Mouse (Mus musculus) megakaryocyte, embryonic 14.5 days (primary cell): ENCODE results near the gene Rab29.

Experiments
- FLI1 ChIP-seq: IDR thresholded peaks from 2 replicates; pipeline ENCODE4 v1.6.1; 2012; ENCODE audit warnings: low read length, inconsistent platforms, mixed read lengths
- GATA1 ChIP-seq: IDR thresholded peaks from 3 replicates; pipeline ENCODE4 v1.6.1; 2012; ENCODE audit warnings: mixed read lengths, low read length, inconsistent platforms, borderline replicate concordance

GRCm38 (mm10) chr1:131839279-131839678, 27.7 kb upstream of the Rab29 start:
- TF ChIP-seq GATA1 (no peak), FLI1 (no peak)
